Mouse (Mus musculus) small intestine, adult 2 months (tissue): ENCODE data around the gene BC030499.

Experiments
- CTCF ChIP-seq: fragments of 200-500 bp; IDR thresholded peaks from 2 replicates; pipeline ENCODE4 v1.5.1; 2012; ENCODE audit warnings: low read depth, mild to moderate bottlenecking, control low read depth, inconsistent platforms, low read length, moderate library complexity, mixed read lengths; ENCODE audit not compliant: insufficient replicate concordance, insufficient read length; ENCODE audit errors: extremely low read depth
- POLR2A ChIP-seq: fragments of 200-500 bp; IDR thresholded peaks from 2 replicates; pipeline ENCODE4 v1.6.1; 2012; ENCODE audit warnings: low read depth, mild to moderate bottlenecking, control low read depth, inconsistent platforms, low read length, moderate library complexity

DNA sequence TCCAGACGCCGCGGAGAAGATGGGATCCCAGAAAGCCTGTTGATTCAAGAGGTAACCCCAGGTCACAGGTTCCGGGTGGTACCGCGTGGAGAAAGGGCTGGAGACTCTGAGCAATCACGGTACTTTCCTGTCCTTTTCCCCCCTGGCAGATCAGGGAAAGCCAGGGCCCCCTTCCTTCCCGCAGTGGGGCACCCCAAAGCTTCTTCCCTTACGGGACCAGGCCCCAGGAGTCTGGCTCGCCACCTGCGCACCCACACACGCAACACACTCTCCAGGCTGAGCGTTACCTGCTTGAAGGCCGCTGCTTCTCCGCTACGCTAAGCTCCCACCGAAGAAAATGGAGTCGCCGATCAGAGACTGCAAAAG is 45.4 kb upstream of the BC030499 start:
- TF ChIP-seq CTCF (no peak), POLR2A (no peak)
